Mouse (Mus musculus): ENCODE measurements around the gene Fry. TPM values are rescaled to one million over a fixed set of nuclear protein-coding genes. Genes with fewer than 3 reads are reported as not detected.

Gene Fry
- total and polyA plus RNA-seq, 2 experiments from 2014 or later = 62.6 to 129 TPM

DNA sequence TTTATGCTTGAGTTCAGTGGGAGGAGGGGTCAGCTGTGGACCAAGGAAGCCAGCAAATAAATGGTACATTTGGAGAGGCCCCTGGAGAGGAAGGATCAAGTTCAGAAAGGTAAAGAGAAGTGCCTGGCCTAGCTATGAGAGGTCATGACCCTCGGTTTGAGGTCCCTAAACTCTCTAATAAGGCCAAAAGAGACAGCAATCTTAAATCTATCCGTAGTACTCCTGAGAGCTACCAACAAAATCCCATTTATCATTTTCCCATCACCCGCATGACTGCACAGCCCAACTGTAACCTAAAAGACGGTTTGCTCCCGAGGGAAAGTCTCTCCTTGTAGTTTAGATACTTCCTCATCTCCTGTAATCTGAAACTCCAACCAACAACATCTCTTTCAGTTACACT, 264.0 kb downstream of the Fry start:
- ATAC-seq (ENCODE audit: low FRiP score) = no peak
- H3K27ac ChIP-seq (ENCODE audit: low read depth, low read length) = no peak overlapping the region
- H3K9me3 ChIP-seq (ENCODE audit: low read length) = no peaks in the 10 kb centered on the region
- H3K36me3 ChIP-seq (ENCODE audit: insufficient read depth, low read length) = peaks cover 70% of the 10 kb centered on the region
- H3K4me2 ChIP-seq (ENCODE audit: low read depth, low read length, poor library complexity, severe bottlenecking) = no peak overlapping the region
- WGBS = 78% methylated on average over 5 of the region's 5 CpGs
- no peak for TF ChIP-seq CTCF (IDR thresholded peaks at IDR 0.05)
- H3K4me1 ChIP-seq (ENCODE audit: insufficient read depth, low read length) = no peaks in the 10 kb centered on the region
- no peak overlapping the region for H3K9ac ChIP-seq (replicated peaks; ENCODE audit: low read length, poor library complexity, severe bottlenecking)
- DNase-seq (ENCODE audit: low spot score) = no peak
- H3K27me3 ChIP-seq (ENCODE audit: insufficient read depth, low read length) = no peaks in the 10 kb centered on the region
- H3K4me3 ChIP-seq (ENCODE audit: low read depth, low read length) = no peak overlapping the region

GRCm38 (mm10) chr5:150384272-150385215, 266.1 kb downstream of the Fry start:
- no peaks in the 10 kb centered on the region for H3K4me1 ChIP-seq (ENCODE audit: insufficient read depth, low read length)
- no peaks in the 10 kb centered on the region for H3K27me3 ChIP-seq (ENCODE audit: insufficient read depth, low read length)
- peaks cover 80% of the 10 kb centered on the region for H3K36me3 ChIP-seq (ENCODE audit: insufficient read depth, low read length)
- ATAC-seq (ENCODE audit: low FRiP score) (no peak), DNase-seq (ENCODE audit: low spot score) (no peak)
- WGBS = 74% methylated on average over 17 of the region's 17 CpGs
- 0 out of 2 replicates have a peak overlapping the region, but pooled peaks have one; percentile 43 for H3K27ac ChIP-seq (ENCODE audit: low read depth, low read length)
- no peaks in the 10 kb centered on the region for H3K9me3 ChIP-seq (ENCODE audit: low read length)
- TF ChIP-seq CTCF (IDR thresholded peaks at IDR 0.05) = no peak
- no peak overlapping the region for H3K9ac ChIP-seq (replicated peaks; ENCODE audit: low read length, poor library complexity, severe bottlenecking)
- no peak overlapping the region for H3K4me3 ChIP-seq (ENCODE audit: low read depth, low read length)
- H3K4me2 ChIP-seq (ENCODE audit: low read depth, low read length, poor library complexity, severe bottlenecking) = no peak overlapping the region

- Histone ChIP-seq H3K4me3 (ENCODE audit: low read depth, low read length) (no peak overlapping the region), H3K4me1 (ENCODE audit: insufficient read depth, low read length) (no peaks in the 10 kb centered on the region), H3K36me3 (ENCODE audit: insufficient read depth, low read length) (peaks cover 83% of the 10 kb centered on the region), H3K27ac (ENCODE audit: low read depth, low read length) (no peak overlapping the region), H3K27me3 (ENCODE audit: insufficient read depth, low read length) (no peaks in the 10 kb centered on the region), H3K9ac (replicated peaks; ENCODE audit: low read length, poor library complexity, severe bottlenecking) (no peak overlapping the region), H3K4me2 (ENCODE audit: low read depth, low read length, poor library complexity, severe bottlenecking) (no peak overlapping the region), H3K9me3 (ENCODE audit: low read length) (no peaks in the 10 kb centered on the region)
- 82% methylated on average over 7 of the region's 7 CpGs for WGBS
- 0 out of 2 replicates have a peak, but pooled peaks have one; percentile 3 for TF ChIP-seq CTCF (IDR thresholded peaks at IDR 0.05)
- DNase-seq (ENCODE audit: low spot score) (no peak), ATAC-seq (ENCODE audit: low FRiP score) (no peak)
Measured at GRCm38 (mm10) chr5:150385224-150385623, 266.8 kb downstream of the Fry start.

DNA sequence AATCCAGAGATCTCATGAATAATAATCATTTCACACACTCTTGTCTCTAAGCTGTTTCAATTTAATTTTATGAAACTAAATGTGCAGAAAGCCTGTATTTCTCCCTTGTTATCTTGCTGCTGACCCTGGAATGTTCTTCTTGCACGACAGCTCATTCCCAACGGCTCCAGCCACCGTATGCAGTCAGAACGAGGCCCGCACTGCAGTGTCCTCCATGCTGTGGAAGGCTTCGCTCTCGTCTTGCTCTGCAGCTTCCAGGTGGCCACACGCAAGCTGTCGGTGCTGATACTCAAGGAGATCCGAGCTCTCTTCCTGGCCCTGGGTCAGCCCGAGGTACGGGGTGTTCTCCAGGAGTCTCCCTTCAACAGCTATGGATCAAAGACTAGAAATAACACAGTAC, 270.2 kb downstream of the Fry start:
- ATAC-seq (ENCODE audit: low FRiP score) = no peak

GRCm38 (mm10) chr5:150389589-150390377, 271.3 kb downstream of the Fry start:
- DNase-seq (ENCODE audit: low spot score) (no peak), ATAC-seq (ENCODE audit: low FRiP score) (no peak)
- Histone ChIP-seq H3K9ac (replicated peaks; ENCODE audit: low read length, poor library complexity, severe bottlenecking) (no peak overlapping the region), H3K27me3 (ENCODE audit: insufficient read depth, low read length) (no peaks in the 10 kb centered on the region), H3K4me1 (ENCODE audit: insufficient read depth, low read length) (no peaks in the 10 kb centered on the region), H3K4me3 (ENCODE audit: low read depth, low read length) (no peak overlapping the region), H3K36me3 (ENCODE audit: insufficient read depth, low read length) (peaks cover 78% of the 10 kb centered on the region), H3K27ac (ENCODE audit: low read depth, low read length) (no peak overlapping the region), H3K4me2 (ENCODE audit: low read depth, low read length, poor library complexity, severe bottlenecking) (no peak overlapping the region), H3K9me3 (ENCODE audit: low read length) (no peaks in the 10 kb centered on the region; the same call in 1 of the 2 replicates)
- 80% methylated on average over 10 of the region's 10 CpGs for WGBS
- no peak for TF ChIP-seq CTCF (IDR thresholded peaks at IDR 0.05)

More for the DNA sequence above, 270.2 kb downstream of the Fry start:
- H3K27ac ChIP-seq (ENCODE audit: low read depth, low read length) = no peak overlapping the region
- no peak overlapping the region for H3K4me3 ChIP-seq (ENCODE audit: low read depth, low read length)
- H3K9ac ChIP-seq (replicated peaks; ENCODE audit: low read length, poor library complexity, severe bottlenecking) = no peak overlapping the region
- H3K9me3 ChIP-seq (ENCODE audit: low read length) = no peaks in the 10 kb centered on the region
- no peak for TF ChIP-seq CTCF (IDR thresholded peaks at IDR 0.05)
- H3K4me2 ChIP-seq (ENCODE audit: low read depth, low read length, poor library complexity, severe bottlenecking) = no peak overlapping the region
- H3K4me1 ChIP-seq (ENCODE audit: insufficient read depth, low read length) = no peaks in the 10 kb centered on the region
- H3K36me3 ChIP-seq (ENCODE audit: insufficient read depth, low read length) = peaks cover 74% of the 10 kb centered on the region
- H3K27me3 ChIP-seq (ENCODE audit: insufficient read depth, low read length) = no peaks in the 10 kb centered on the region
- DNase-seq (ENCODE audit: low spot score) = no peak
- 80% methylated on average over 12 of the region's 12 CpGs for WGBS

All from midbrain, postnatal 0 days (tissue).